Mouse (Mus musculus): ENCODE measurements around the gene Smim11. TPM values are rescaled to one million over a fixed set of nuclear protein-coding genes. Genes with fewer than 3 reads are reported as not detected.

Gene Smim11
- polyA plus RNA-seq, 1 experiment from 2014 or later: 62.3 TPM

GRCm38 (mm10) chr16:92290045-92290444 lies 11.0 kb upstream of the Smim11 start:
- no peak overlapping the region for H3K9ac ChIP-seq (ENCODE audit: low read depth, low read length)
- H3K27ac ChIP-seq (ENCODE audit: low read length): no peak overlapping the region
- no peak overlapping the region for H3K4me2 ChIP-seq (ENCODE audit: low read length)
- H3K4me1 ChIP-seq (ENCODE audit: control insufficient read depth, insufficient read depth, low read length): peaks cover 2% of the 10 kb centered on the region; the same call in 1 of the 2 replicates
- no peaks in the 10 kb centered on the region for H3K36me3 ChIP-seq (ENCODE audit: control insufficient read depth, insufficient read depth, low read length)
- H3K4me3 ChIP-seq (ENCODE audit: low read depth, low read length): no peak overlapping the region
- H3K9me3 ChIP-seq (replicated peaks; ENCODE audit: control insufficient read depth, low read length, poor library complexity, severe bottlenecking): no peaks in the 10 kb centered on the region
- no peaks in the 10 kb centered on the region for H3K27me3 ChIP-seq (ENCODE audit: control insufficient read depth, insufficient read depth, low read depth, low read length)
- no peak for ATAC-seq

GRCm38 (mm10) chr16:92292101-92292500 lies 9.0 kb upstream of the Smim11 start, which contains the start of gene Kcne2:
Gene Kcne2 (plus strand): TSS chr16:92292389.
- H3K9ac ChIP-seq (ENCODE audit: low read depth, low read length): no peak within 1 kb of the TSS
- H3K4me2 ChIP-seq (ENCODE audit: low read length): no peak within 1 kb of the TSS
- 79% methylated on average over 10 of the region's 10 CpGs for WGBS
- H3K27me3 ChIP-seq (ENCODE audit: control insufficient read depth, insufficient read depth, low read depth, low read length): no peaks in the 10 kb centered on the region
- no peaks in the 10 kb centered on the region for H3K9me3 ChIP-seq (replicated peaks; ENCODE audit: control insufficient read depth, low read length, poor library complexity, severe bottlenecking)
- no peak within 1 kb of the TSS for H3K27ac ChIP-seq (ENCODE audit: low read length)
- H3K4me3 ChIP-seq (ENCODE audit: low read depth, low read length): no peak within 1 kb of the TSS
- H3K4me1 ChIP-seq (ENCODE audit: control insufficient read depth, insufficient read depth, low read length): peaks cover 2% of the 10 kb centered on the region; the same call in 1 of the 2 replicates
- no peak for ATAC-seq
- no peaks in the 10 kb centered on the region for H3K36me3 ChIP-seq (ENCODE audit: control insufficient read depth, insufficient read depth, low read length)

DNA sequence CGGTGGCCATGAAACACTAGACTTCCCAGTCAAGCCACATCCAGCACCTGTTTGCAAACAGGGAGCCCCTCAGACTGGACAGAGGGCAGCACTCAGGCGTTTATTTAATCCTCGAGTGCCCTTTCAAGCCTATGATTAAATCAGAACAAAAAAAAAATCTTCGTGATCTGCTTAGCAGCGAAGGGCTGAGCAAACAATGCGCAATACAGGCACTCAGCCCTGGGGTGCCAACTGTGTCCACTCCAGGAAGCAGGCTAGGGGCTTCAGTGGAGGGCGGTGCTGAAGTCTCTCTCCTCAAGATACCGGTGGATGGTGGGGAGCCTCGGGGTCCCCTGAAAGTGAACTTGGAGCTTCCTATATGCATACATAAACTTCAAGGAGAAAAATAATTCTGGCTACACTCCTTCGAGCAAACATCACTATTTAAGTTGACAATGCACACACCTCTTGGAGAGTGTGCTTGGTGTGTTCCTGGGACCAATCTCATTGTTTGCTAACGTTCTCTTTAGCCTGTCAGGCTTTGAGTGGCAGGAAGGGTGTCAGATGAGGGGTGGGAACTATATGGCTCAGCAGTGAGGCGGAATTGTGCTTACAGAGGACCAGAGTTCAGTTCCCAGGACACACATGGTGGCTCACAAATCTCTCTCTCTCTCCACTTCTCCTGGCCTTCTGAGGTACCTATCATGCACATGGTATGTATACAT lies 6.7 kb upstream of the Smim11 start:
- no peak overlapping the region for H3K9ac ChIP-seq (ENCODE audit: low read depth, low read length)
- no peaks in the 10 kb centered on the region for H3K27me3 ChIP-seq (ENCODE audit: control insufficient read depth, insufficient read depth, low read depth, low read length)

DNA sequence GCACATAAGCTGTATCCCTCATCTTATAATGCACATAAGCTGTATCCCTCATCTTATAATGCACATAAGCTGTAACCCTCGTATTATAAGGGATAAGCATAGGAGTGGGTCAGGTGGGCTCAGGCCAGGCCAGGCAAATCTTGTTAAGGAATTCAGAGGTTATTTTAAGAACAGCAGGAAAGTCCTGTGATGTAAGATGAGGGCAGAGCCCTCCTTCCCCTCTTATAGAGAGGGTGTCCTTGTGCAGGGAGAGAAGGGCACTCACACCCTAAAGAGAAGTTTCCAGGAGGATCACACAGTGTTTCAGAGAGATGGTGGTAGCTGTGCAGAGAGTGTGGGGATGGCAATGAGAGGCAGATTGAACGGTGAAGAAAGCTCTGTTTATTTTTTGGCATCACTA lies 5.8 kb upstream of the Smim11 start:
- no peak for ATAC-seq
- Histone ChIP-seq H3K27me3 (ENCODE audit: control insufficient read depth, insufficient read depth, low read depth, low read length) (no peaks in the 10 kb centered on the region), H3K9ac (ENCODE audit: low read depth, low read length) (no peak overlapping the region), H3K4me1 (ENCODE audit: control insufficient read depth, insufficient read depth, low read length) (peaks cover 2% of the 10 kb centered on the region; the same call in 1 of the 2 replicates), H3K4me2 (ENCODE audit: low read length) (no peak overlapping the region), H3K36me3 (ENCODE audit: control insufficient read depth, insufficient read depth, low read length) (no peaks in the 10 kb centered on the region), H3K27ac (ENCODE audit: low read length) (no peak overlapping the region), H3K4me3 (ENCODE audit: low read depth, low read length) (no peak overlapping the region), H3K9me3 (replicated peaks; ENCODE audit: control insufficient read depth, low read length, poor library complexity, severe bottlenecking) (no peaks in the 10 kb centered on the region)
- WGBS: 83% methylated on average over 2 of the region's 2 CpGs

More for the DNA sequence above, 6.7 kb upstream of the Smim11 start:
- Histone ChIP-seq H3K9me3 (replicated peaks; ENCODE audit: control insufficient read depth, low read length, poor library complexity, severe bottlenecking) (no peaks in the 10 kb centered on the region), H3K4me2 (ENCODE audit: low read length) (no peak overlapping the region), H3K36me3 (ENCODE audit: control insufficient read depth, insufficient read depth, low read length) (no peaks in the 10 kb centered on the region), H3K4me3 (ENCODE audit: low read depth, low read length) (no peak overlapping the region), H3K4me1 (ENCODE audit: control insufficient read depth, insufficient read depth, low read length) (peaks cover 2% of the 10 kb centered on the region; the same call in 1 of the 2 replicates), H3K27ac (ENCODE audit: low read length) (no peak overlapping the region)
- no peak for ATAC-seq
- 22% methylated on average over 12 of the region's 12 CpGs for whole genome bisulfite sequencing

GRCm38 (mm10) chr16:92301412-92301806 lies 323 bp downstream of the Smim11 start:
- Histone ChIP-seq H3K36me3 (ENCODE audit: control insufficient read depth, insufficient read depth, low read length) (peaks cover 8% of the 10 kb centered on the region; the same call in 1 of the 2 replicates), H3K27me3 (ENCODE audit: control insufficient read depth, insufficient read depth, low read depth, low read length) (no peaks in the 10 kb centered on the region), H3K9ac (ENCODE audit: low read depth, low read length) (peak overlapping the region; percentile 86), H3K4me3 (ENCODE audit: low read depth, low read length) (peak overlapping the region; percentile 70), H3K27ac (ENCODE audit: low read length) (peak overlapping the region; percentile 50), H3K9me3 (replicated peaks; ENCODE audit: control insufficient read depth, low read length, poor library complexity, severe bottlenecking) (no peaks in the 10 kb centered on the region), H3K4me2 (ENCODE audit: low read length) (peak overlapping the region; percentile 65), H3K4me1 (ENCODE audit: control insufficient read depth, insufficient read depth, low read length) (peaks cover 11% of the 10 kb centered on the region)
- ATAC-seq: peak; percentile 74
- under 1% methylated on average over 12 of the region's 12 CpGs for WGBS

- 24% methylated on average over 5 of the region's 5 CpGs for WGBS
- peak; percentile 37 for ATAC-seq
- Histone ChIP-seq H3K36me3 (ENCODE audit: control insufficient read depth, insufficient read depth, low read length) (peaks cover 11% of the 10 kb centered on the region; the same call in 1 of the 2 replicates), H3K27ac (ENCODE audit: low read length) (no peak overlapping the region), H3K27me3 (ENCODE audit: control insufficient read depth, insufficient read depth, low read depth, low read length) (no peaks in the 10 kb centered on the region), H3K4me1 (ENCODE audit: control insufficient read depth, insufficient read depth, low read length) (peaks cover 11% of the 10 kb centered on the region), H3K9me3 (replicated peaks; ENCODE audit: control insufficient read depth, low read length, poor library complexity, severe bottlenecking) (no peaks in the 10 kb centered on the region), H3K4me2 (ENCODE audit: low read length) (peak overlapping the region; percentile 65), H3K9ac (ENCODE audit: low read depth, low read length) (peak overlapping the region; percentile 86), H3K4me3 (ENCODE audit: low read depth, low read length) (peak overlapping the region; percentile 70)
Observed at GRCm38 (mm10) chr16:92301989-92302388, 903 bp downstream of the Smim11 start.

DNA sequence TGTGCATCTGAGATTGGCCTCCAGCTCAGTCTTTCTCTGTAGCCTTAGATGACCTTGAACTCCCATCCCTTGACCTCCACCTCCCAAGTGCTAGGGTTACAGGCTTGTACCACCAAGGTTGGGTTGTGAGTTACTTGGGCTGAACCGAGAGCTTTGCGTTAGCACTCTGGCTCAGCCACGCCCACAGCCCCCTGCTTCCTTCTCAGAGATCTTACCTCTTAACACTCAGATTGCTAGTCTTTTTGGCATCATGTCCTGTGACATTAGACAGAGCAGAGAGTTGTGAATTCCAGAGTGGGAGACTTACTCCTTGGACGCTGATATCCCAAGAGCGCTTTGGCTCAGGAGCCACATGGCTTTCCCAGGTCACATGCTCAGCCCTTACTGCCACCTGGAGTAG lies 1.4 kb downstream of the Smim11 start:
- H3K27ac ChIP-seq (ENCODE audit: low read length): no peak overlapping the region
- WGBS: 65% methylated on average over 5 of the region's 5 CpGs
- no peak for ATAC-seq
- H3K36me3 ChIP-seq (ENCODE audit: control insufficient read depth, insufficient read depth, low read length): peaks cover 11% of the 10 kb centered on the region; the same call in 1 of the 2 replicates
- H3K9me3 ChIP-seq (replicated peaks; ENCODE audit: control insufficient read depth, low read length, poor library complexity, severe bottlenecking): no peaks in the 10 kb centered on the region
- H3K4me3 ChIP-seq (ENCODE audit: low read depth, low read length): peak overlapping the region; percentile 70
- H3K27me3 ChIP-seq (ENCODE audit: control insufficient read depth, insufficient read depth, low read depth, low read length): no peaks in the 10 kb centered on the region
- H3K4me2 ChIP-seq (ENCODE audit: low read length): peak overlapping the region; percentile 65
- H3K4me1 ChIP-seq (ENCODE audit: control insufficient read depth, insufficient read depth, low read length): peaks cover 11% of the 10 kb centered on the region
- H3K9ac ChIP-seq (ENCODE audit: low read depth, low read length): peak overlapping the region; percentile 86

DNA sequence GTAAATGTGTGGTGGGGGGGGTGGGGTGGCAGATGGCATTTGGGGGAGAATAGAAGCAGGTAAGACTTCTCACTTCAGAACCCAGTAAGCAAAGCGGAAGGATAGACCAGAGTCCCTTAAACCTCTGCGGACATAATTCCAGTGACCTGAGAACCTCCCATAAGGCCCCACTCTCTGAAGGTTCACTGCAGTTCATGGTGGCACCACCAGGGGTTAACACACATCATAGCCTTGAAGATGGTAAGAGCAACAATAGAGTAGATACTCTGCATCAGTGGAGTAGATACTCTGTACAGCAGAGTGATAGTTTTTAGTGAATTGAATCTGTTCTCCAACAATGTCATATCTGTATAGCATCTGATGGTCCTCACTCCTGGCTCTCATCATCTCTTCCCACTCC lies 4.4 kb downstream of the Smim11 start:
- no peak for ATAC-seq
- Histone ChIP-seq H3K9ac (ENCODE audit: low read depth, low read length) (no peak overlapping the region), H3K27ac (ENCODE audit: low read length) (no peak overlapping the region), H3K36me3 (ENCODE audit: control insufficient read depth, insufficient read depth, low read length) (peaks cover 11% of the 10 kb centered on the region; the same call in 1 of the 2 replicates), H3K4me2 (ENCODE audit: low read length) (no peak overlapping the region), H3K4me1 (ENCODE audit: control insufficient read depth, insufficient read depth, low read length) (peaks cover 14% of the 10 kb centered on the region), H3K4me3 (ENCODE audit: low read depth, low read length) (no peak overlapping the region), H3K27me3 (ENCODE audit: control insufficient read depth, insufficient read depth, low read depth, low read length) (no peaks in the 10 kb centered on the region), H3K9me3 (replicated peaks; ENCODE audit: control insufficient read depth, low read length, poor library complexity, severe bottlenecking) (no peaks in the 10 kb centered on the region)
- 87% methylated on average over 2 of the region's 2 CpGs for WGBS

- Histone ChIP-seq H3K4me3 (ENCODE audit: low read depth, low read length) (no peak overlapping the region), H3K27ac (ENCODE audit: low read length) (no peak overlapping the region), H3K27me3 (ENCODE audit: control insufficient read depth, insufficient read depth, low read depth, low read length) (no peaks in the 10 kb centered on the region), H3K4me2 (ENCODE audit: low read length) (no peak overlapping the region), H3K9ac (ENCODE audit: low read depth, low read length) (no peak overlapping the region), H3K4me1 (ENCODE audit: control insufficient read depth, insufficient read depth, low read length) (peaks cover 4% of the 10 kb centered on the region; the same call in 1 of the 2 replicates), H3K36me3 (ENCODE audit: control insufficient read depth, insufficient read depth, low read length) (peaks cover 25% of the 10 kb centered on the region), H3K9me3 (replicated peaks; ENCODE audit: control insufficient read depth, low read length, poor library complexity, severe bottlenecking) (no peaks in the 10 kb centered on the region)
- ATAC-seq: no peak
- WGBS: 78% methylated on average over 3 of the region's 3 CpGs
Observed at GRCm38 (mm10) chr16:92307947-92308346, 6.9 kb downstream of the Smim11 start.

All from midbrain, embryonic 16.5 days (tissue).